Mouse (Mus musculus): ENCODE measurements around the gene Add2. TPM values are rescaled to one million over a fixed set of nuclear protein-coding genes. Genes with fewer than 3 reads are reported as not detected.

Add2 gene
- total RNA-seq, 2 experiments from 2014 or later = 256 to 274 TPM

Other genes with a start within 250 kb of the Add2 start
- gene Nat8f6, start 207.7 kb upstream of the Add2 start, total RNA-seq (2021) = under 1 TPM in 1 of 2 experiments, not detected in 1; 0.40 TPM
- gene Nat8f5, start 207.7 kb upstream of the Add2 start, total RNA-seq (2021) = under 1 TPM; 0.40 to 0.60 TPM
- under 1 TPM; 0.36 to 0.52 TPM for gene Nat8, start 196.6 kb upstream of the Add2 start, total RNA-seq (2021)
- gene Nat8f2, start 159.5 kb upstream of the Add2 start, total RNA-seq (2021) = under 1 TPM; 0.56 to 0.76 TPM
- gene Nat8f4, start 123.8 kb upstream of the Add2 start, total RNA-seq (2021) = 1 to 10 TPM; 3.6 to 4.7 TPM
- gene Tprkb, start 116.8 kb upstream of the Add2 start, total RNA-seq (2021) = 10 to 100 TPM; 44.3 to 49.1 TPM
- gene Nat8f1, start 113.0 kb upstream of the Add2 start, total RNA-seq (2021) = 1 to 10 TPM; 5.6 to 7.3 TPM
- gene Dusp11, start 67.0 kb upstream of the Add2 start, total RNA-seq (2021) = 100 to 1,000 TPM in 1 of 2 experiments, 10 to 100 TPM in 1; 98.3 to 114 TPM
- gene Figla, start 12.5 kb upstream of the Add2 start, total RNA-seq (2021) = not detected
- gene Tgfa, start 166.5 kb downstream of the Add2 start, total RNA-seq (2021) = 10 to 100 TPM; 28.6 TPM